Mouse (Mus musculus): Measurements from ENCODE around the gene Prm1. TPM values are rescaled to one million over a fixed set of nuclear protein-coding genes. Genes with fewer than 3 reads are reported as not detected.

Gene Prm1
- polyA plus RNA-seq, 1 experiment from 2014 or later, result not detected

DNA sequence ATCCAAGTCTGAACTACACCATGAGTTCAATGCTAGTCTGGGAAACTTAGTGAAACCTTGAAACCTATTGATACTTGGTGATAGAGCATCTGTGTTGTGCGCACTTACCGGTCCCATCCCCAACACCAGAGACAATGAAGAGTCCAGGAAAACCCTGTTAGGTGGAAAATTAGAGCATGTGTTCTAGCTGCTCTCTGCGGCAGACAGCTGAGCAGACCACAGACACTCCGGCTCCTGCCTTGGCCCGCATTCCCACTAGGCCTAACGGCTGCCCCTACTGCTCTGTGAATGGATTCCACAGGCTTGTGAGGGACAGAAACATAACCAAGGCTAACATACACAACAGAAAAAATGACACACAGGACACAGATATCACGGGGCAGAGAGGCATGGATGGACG, 32.1 kb downstream of the Prm1 start:
- H3K36me3 ChIP-seq (ENCODE audit: insufficient read depth), result no peaks in the 10 kb centered on the region
- no peak for ATAC-seq (ENCODE audit: insufficient read depth)
- H3K9me3 ChIP-seq (ENCODE audit: low read depth, low read length), result no peaks in the 10 kb centered on the region
- no peaks in the 10 kb centered on the region for H3K27me3 ChIP-seq (ENCODE audit: insufficient read depth, low read length)
- no peak overlapping the region for H3K27ac ChIP-seq (ENCODE audit: low read depth)
- H3K4me2 ChIP-seq, result no peak overlapping the region
- H3K9ac ChIP-seq, result no peak overlapping the region
- WGBS, result 78% methylated on average over 8 of the region's 8 CpGs
- no peak for DNase-seq
- H3K4me1 ChIP-seq (ENCODE audit: insufficient read depth), result 0 out of 2 replicates have a peak, but pooled peaks cover 3% of the 10 kb centered on the region
- no peak for TF ChIP-seq CTCF (IDR thresholded peaks at IDR 0.05; ENCODE audit: low read depth)
- H3K4me3 ChIP-seq (ENCODE audit: low read depth, low read length), result no peak overlapping the region

GRCm38 (mm10) chr16:10771769-10772510, 33.7 kb downstream of the Prm1 start:
- H3K4me2 ChIP-seq, result no peak overlapping the region
- H3K9ac ChIP-seq, result no peak overlapping the region
- no peak for TF ChIP-seq CTCF (IDR thresholded peaks at IDR 0.05; ENCODE audit: low read depth)
- H3K27ac ChIP-seq (ENCODE audit: low read depth), result no peak overlapping the region
- H3K9me3 ChIP-seq (ENCODE audit: low read depth, low read length), result no peaks in the 10 kb centered on the region
- H3K4me3 ChIP-seq (ENCODE audit: low read depth, low read length), result no peak overlapping the region
- DNase-seq, result no peak
- no peak for ATAC-seq (ENCODE audit: insufficient read depth)
- 58% methylated on average over 19 of the region's 19 CpGs for WGBS
- H3K4me1 ChIP-seq (ENCODE audit: insufficient read depth), result no peaks in the 10 kb centered on the region
- no peaks in the 10 kb centered on the region for H3K36me3 ChIP-seq (ENCODE audit: insufficient read depth)
- H3K27me3 ChIP-seq (ENCODE audit: insufficient read depth, low read length), result no peaks in the 10 kb centered on the region

DNA sequence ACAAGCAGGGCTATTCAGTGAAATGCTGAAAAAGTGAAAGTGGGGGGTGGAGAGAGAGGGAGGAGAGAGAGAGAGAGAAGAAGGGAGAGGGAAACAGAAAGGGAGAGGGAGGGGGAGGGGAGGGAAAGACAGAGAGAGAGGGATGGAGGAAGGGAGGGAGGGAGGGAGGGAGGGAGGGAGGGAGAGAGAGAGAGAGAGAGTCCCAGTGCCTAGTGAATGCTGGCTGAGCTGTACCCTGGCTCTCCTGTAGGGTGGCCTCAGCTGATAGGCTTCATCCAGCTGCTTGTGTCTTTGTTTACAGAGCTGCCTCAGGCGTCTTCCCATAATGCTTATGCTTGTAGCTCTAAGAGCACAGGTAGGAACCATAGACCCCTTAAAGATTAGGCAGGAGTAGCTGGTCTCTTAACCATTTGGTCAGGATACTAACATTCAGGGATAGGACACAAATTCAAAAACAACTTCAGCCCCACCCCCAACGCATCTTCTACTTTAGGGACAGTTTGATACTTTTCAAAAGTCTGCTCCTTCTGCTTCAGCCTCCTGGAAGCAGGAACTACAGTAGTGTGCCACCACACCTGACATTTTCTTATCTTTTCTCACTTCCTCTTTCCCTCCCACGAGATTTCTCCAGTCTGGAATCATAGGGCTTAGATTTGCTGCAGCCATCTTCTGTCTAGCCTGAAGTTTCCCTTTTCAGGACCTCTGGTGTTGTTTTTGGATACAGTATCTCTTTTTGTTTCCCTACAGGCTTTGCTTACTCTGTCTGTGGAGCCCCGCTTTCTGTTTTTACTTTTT, 34.9 kb downstream of the Prm1 start:
- H3K36me3 ChIP-seq (ENCODE audit: insufficient read depth), result no peaks in the 10 kb centered on the region
- no peaks in the 10 kb centered on the region for H3K27me3 ChIP-seq (ENCODE audit: insufficient read depth, low read length)
- H3K4me1 ChIP-seq (ENCODE audit: insufficient read depth), result no peaks in the 10 kb centered on the region
- DNase-seq, result no peak
- WGBS, result 32% methylated on average over 4 of the region's 4 CpGs
- no peak overlapping the region for H3K9ac ChIP-seq
- no peak overlapping the region for H3K4me2 ChIP-seq
- peak; percentile 45; the same call in 1 of the 2 replicates for ATAC-seq (ENCODE audit: insufficient read depth)
- no peak overlapping the region for H3K4me3 ChIP-seq (ENCODE audit: low read depth, low read length)
- H3K27ac ChIP-seq (ENCODE audit: low read depth), result no peak overlapping the region
- peak; percentile 33 for TF ChIP-seq CTCF (IDR thresholded peaks at IDR 0.05; ENCODE audit: low read depth)
- no peaks in the 10 kb centered on the region for H3K9me3 ChIP-seq (ENCODE audit: low read depth, low read length)

DNA sequence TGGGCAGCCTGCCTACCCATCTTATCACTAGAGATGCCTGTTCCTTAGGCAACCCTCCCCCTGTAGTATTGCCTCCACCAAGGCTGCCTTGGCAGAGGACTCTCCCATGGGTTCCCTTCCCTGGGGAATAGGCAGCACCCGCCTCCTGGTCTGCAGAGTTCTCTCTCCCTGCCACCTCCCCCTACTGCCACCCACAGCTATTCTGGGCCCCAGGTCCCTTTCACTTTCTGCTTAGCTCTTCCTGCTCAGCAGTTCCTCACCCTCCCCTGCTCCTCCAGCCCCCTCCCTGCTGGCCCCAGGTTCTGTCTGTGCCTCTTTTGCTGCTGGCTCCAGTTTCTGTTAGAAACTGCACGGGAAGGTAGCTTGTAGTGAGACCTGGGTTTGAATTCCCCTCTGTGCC, 36.0 kb downstream of the Prm1 start:
- 47% methylated on average over 2 of the region's 2 CpGs for whole genome bisulfite sequencing
- no peak for TF ChIP-seq CTCF (IDR thresholded peaks at IDR 0.05; ENCODE audit: low read depth)
- H3K4me1 ChIP-seq (ENCODE audit: insufficient read depth), result 0 out of 2 replicates have a peak, but pooled peaks cover 4% of the 10 kb centered on the region

GRCm38 (mm10) chr16:10768821-10769220, 36.8 kb downstream of the Prm1 start:
- no peak overlapping the region for H3K27ac ChIP-seq (ENCODE audit: low read depth)
- no peak overlapping the region for H3K9ac ChIP-seq
- no peaks in the 10 kb centered on the region for H3K27me3 ChIP-seq (ENCODE audit: insufficient read depth, low read length)
- no peak for DNase-seq
- H3K4me3 ChIP-seq (ENCODE audit: low read depth, low read length), result no peak overlapping the region
- ATAC-seq (ENCODE audit: insufficient read depth), result no peak
- H3K9me3 ChIP-seq (ENCODE audit: low read depth, low read length), result no peaks in the 10 kb centered on the region
- no peaks in the 10 kb centered on the region for H3K36me3 ChIP-seq (ENCODE audit: insufficient read depth)
- WGBS, result 50% methylated on average over 9 of the region's 9 CpGs
- H3K4me1 ChIP-seq (ENCODE audit: insufficient read depth), result peaks cover 7% of the 10 kb centered on the region; the same call in 1 of the 2 replicates
- H3K4me2 ChIP-seq, result no peak overlapping the region
- TF ChIP-seq CTCF (IDR thresholded peaks at IDR 0.05; ENCODE audit: low read depth), result no peak

More for the DNA sequence above, 36.0 kb downstream of the Prm1 start:
- Histone ChIP-seq H3K27ac (ENCODE audit: low read depth) (no peak overlapping the region), H3K27me3 (ENCODE audit: insufficient read depth, low read length) (no peaks in the 10 kb centered on the region), H3K4me3 (ENCODE audit: low read depth, low read length) (no peak overlapping the region), H3K36me3 (ENCODE audit: insufficient read depth) (no peaks in the 10 kb centered on the region), H3K9me3 (ENCODE audit: low read depth, low read length) (no peaks in the 10 kb centered on the region), H3K4me2 (no peak overlapping the region), H3K9ac (no peak overlapping the region)
- DNase-seq (no peak), ATAC-seq (ENCODE audit: insufficient read depth) (no peak)

DNA sequence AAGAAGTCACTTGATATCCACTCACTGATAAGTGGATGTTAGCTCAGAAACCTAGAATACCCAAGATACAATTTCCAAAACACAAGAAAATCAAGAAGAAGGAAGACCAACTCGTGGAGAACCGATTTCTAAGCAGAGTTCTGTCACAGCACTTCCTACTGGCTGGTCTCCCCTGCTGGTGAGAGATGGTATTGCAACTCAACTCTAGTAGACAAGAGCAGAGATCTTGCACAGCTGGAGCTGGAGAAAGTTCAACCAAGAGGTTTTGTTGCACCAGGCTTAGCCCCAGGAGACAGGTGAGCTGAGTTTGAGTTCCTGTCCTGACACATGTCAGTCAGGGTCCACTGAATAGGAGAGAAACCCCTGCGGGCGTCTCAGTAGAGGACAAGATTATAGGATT, 38.5 kb downstream of the Prm1 start:
- no peak overlapping the region for H3K4me3 ChIP-seq (ENCODE audit: low read depth, low read length)
- WGBS, result 47% methylated on average over 4 of the region's 4 CpGs

DNA sequence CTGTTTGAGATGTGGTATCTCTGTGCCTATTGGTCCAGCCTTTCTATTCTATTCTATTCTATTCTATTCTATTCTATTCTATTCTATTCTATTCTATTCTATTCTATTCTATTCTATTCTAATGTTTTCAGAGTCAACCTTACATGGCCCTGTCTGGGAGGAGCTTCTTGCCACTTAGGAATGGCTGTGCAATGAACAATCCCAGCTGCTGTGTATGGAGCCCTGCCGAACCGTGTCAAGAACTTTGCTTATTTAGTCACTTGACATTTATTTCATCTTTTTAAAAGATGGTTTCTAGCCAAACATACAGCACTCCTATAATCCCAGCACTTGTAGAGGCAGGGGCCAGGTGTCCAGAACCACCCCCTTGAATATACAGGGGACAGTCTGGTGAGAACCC, 41.3 kb downstream of the Prm1 start:
- Histone ChIP-seq H3K4me2 (no peak overlapping the region), H3K9me3 (ENCODE audit: low read depth, low read length) (no peaks in the 10 kb centered on the region), H3K4me3 (ENCODE audit: low read depth, low read length) (no peak overlapping the region), H3K36me3 (ENCODE audit: insufficient read depth) (no peaks in the 10 kb centered on the region), H3K4me1 (ENCODE audit: insufficient read depth) (peaks cover 9% of the 10 kb centered on the region; the same call in 1 of the 2 replicates), H3K9ac (no peak overlapping the region), H3K27ac (ENCODE audit: low read depth) (no peak overlapping the region), H3K27me3 (ENCODE audit: insufficient read depth, low read length) (no peaks in the 10 kb centered on the region)
- DNase-seq (peak; percentile 85), ATAC-seq (ENCODE audit: insufficient read depth) (peak; percentile 49; the same call in 1 of the 2 replicates)
- no peak for TF ChIP-seq CTCF (IDR thresholded peaks at IDR 0.05; ENCODE audit: low read depth)
- WGBS, result 5% methylated on average over 2 of the region's 2 CpGs

More for the DNA sequence above, 38.5 kb downstream of the Prm1 start:
- Histone ChIP-seq H3K27me3 (ENCODE audit: insufficient read depth, low read length) (no peaks in the 10 kb centered on the region), H3K36me3 (ENCODE audit: insufficient read depth) (no peaks in the 10 kb centered on the region), H3K9ac (no peak overlapping the region), H3K4me2 (no peak overlapping the region), H3K9me3 (ENCODE audit: low read depth, low read length) (no peaks in the 10 kb centered on the region), H3K27ac (ENCODE audit: low read depth) (no peak overlapping the region), H3K4me1 (ENCODE audit: insufficient read depth) (peaks cover 9% of the 10 kb centered on the region; the same call in 1 of the 2 replicates)
- TF ChIP-seq CTCF (IDR thresholded peaks at IDR 0.05; ENCODE audit: low read depth), result peak; percentile 93
- DNase-seq (peak; percentile 91), ATAC-seq (ENCODE audit: insufficient read depth) (no peak)
